Mouse (Mus musculus) cerebellum, postnatal 10 days (tissue): ENCODE measurements around the gene Zscan4e.
"Not testable (repeated sequence)": the region's sequence is repeated elsewhere in the genome, so short reads cannot be mapped to it uniquely, and the experiment has no call there.

Experiments used
- DNase-seq, 2 experiments: peaks; one replicate each; pipeline ENCODE4 v3.0.0; 2021; ENCODE audit warnings: mixed read lengths in 2 of 2

Gene Zscan4e

GRCm38 (mm10) chr7:11310582-11310981 is at the start of gene Zscan4e:
Zscan4e (minus strand) TSS chr7:11310682.
- DNase-seq: not testable (repeated sequence)
